Mouse (Mus musculus): ENCODE results near the gene Abcd3. TPM values are rescaled to one million over a fixed set of nuclear protein-coding genes. Genes with fewer than 3 reads are reported as not detected.

Gene Abcd3
- polyA plus RNA-seq, 1 experiment from 2014 or later, result 55.7 TPM

GRCm38 (mm10) chr3:121719701-121720100 lies 95.4 kb downstream of the Abcd3 start:
- no peaks in the 10 kb centered on the region for H3K36me3 ChIP-seq (replicated peaks; ENCODE audit: control insufficient read depth, insufficient read depth, low read depth, low read length)
- H3K4me1 ChIP-seq (ENCODE audit: control insufficient read depth, insufficient read depth, low read length), result no peaks in the 10 kb centered on the region; the same call in 1 of the 2 replicates
- 79% methylated on average over 3 of the region's 3 CpGs for WGBS
- ATAC-seq (replicated peaks; ENCODE audit: insufficient number of reproducible peaks, low FRiP score, low TSS enrichment, low read depth) (no peak), DNase-seq (ENCODE audit: low spot score) (no peak)
- H3K9ac ChIP-seq (replicated peaks; ENCODE audit: low read length), result no peak overlapping the region
- no peak overlapping the region for H3K27ac ChIP-seq (replicated peaks; ENCODE audit: low read depth, low read length)
- no peak overlapping the region for H3K4me2 ChIP-seq (ENCODE audit: low read depth, low read length)
- no peaks in the 10 kb centered on the region for H3K27me3 ChIP-seq (ENCODE audit: control insufficient read depth, insufficient read depth, low read length)
- no peaks in the 10 kb centered on the region for H3K9me3 ChIP-seq (replicated peaks; ENCODE audit: control insufficient read depth, low read length)
- no peak overlapping the region for H3K4me3 ChIP-seq (ENCODE audit: low read depth, low read length)

GRCm38 (mm10) chr3:121718679-121719078 lies 96.4 kb downstream of the Abcd3 start:
- no peaks in the 10 kb centered on the region for H3K9me3 ChIP-seq (replicated peaks; ENCODE audit: control insufficient read depth, low read length)
- H3K4me2 ChIP-seq (ENCODE audit: low read depth, low read length), result no peak overlapping the region
- no peak for DNase-seq (ENCODE audit: low spot score)
- no peak for ATAC-seq (replicated peaks; ENCODE audit: insufficient number of reproducible peaks, low FRiP score, low TSS enrichment, low read depth)
- H3K36me3 ChIP-seq (replicated peaks; ENCODE audit: control insufficient read depth, insufficient read depth, low read depth, low read length), result no peaks in the 10 kb centered on the region
- WGBS, result 60% methylated on average over 8 of the region's 8 CpGs
- no peaks in the 10 kb centered on the region for H3K4me1 ChIP-seq (ENCODE audit: control insufficient read depth, insufficient read depth, low read length)
- H3K4me3 ChIP-seq (ENCODE audit: low read depth, low read length), result no peak overlapping the region
- no peaks in the 10 kb centered on the region for H3K27me3 ChIP-seq (ENCODE audit: control insufficient read depth, insufficient read depth, low read length)
- H3K27ac ChIP-seq (replicated peaks; ENCODE audit: low read depth, low read length), result no peak overlapping the region
- H3K9ac ChIP-seq (replicated peaks; ENCODE audit: low read length), result no peak overlapping the region

DNA sequence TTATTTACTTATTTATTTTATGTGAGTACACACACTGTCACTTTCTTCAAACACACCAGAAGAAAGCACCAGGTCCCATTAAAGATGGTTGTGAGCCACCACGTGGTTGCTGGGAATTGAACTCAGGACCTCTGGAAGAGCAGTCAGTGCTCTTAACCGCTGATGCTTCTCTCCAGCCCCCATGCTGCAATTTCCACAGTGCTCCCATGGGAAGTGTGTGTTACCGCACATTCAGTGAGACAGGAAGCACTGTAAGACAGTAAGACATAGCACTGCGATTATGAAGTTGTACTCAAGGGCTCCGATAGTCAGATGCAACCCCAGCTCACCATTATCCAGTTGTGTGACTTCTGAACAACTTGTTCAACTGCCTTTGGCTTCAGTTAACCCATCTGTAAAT lies 98.6 kb downstream of the Abcd3 start:
- ATAC-seq (replicated peaks; ENCODE audit: insufficient number of reproducible peaks, low FRiP score, low TSS enrichment, low read depth) (no peak), DNase-seq (ENCODE audit: low spot score) (no peak)
- no peaks in the 10 kb centered on the region for H3K27me3 ChIP-seq (ENCODE audit: control insufficient read depth, insufficient read depth, low read length)
- H3K4me3 ChIP-seq (ENCODE audit: low read depth, low read length), result no peak overlapping the region
- no peaks in the 10 kb centered on the region for H3K4me1 ChIP-seq (ENCODE audit: control insufficient read depth, insufficient read depth, low read length)
- H3K4me2 ChIP-seq (ENCODE audit: low read depth, low read length), result no peak overlapping the region
- 81% methylated on average over 5 of the region's 5 CpGs for whole genome bisulfite sequencing
- H3K9me3 ChIP-seq (replicated peaks; ENCODE audit: control insufficient read depth, low read length), result no peaks in the 10 kb centered on the region
- H3K27ac ChIP-seq (replicated peaks; ENCODE audit: low read depth, low read length), result no peak overlapping the region
- no peak overlapping the region for H3K9ac ChIP-seq (replicated peaks; ENCODE audit: low read length)
- H3K36me3 ChIP-seq (replicated peaks; ENCODE audit: control insufficient read depth, insufficient read depth, low read depth, low read length), result no peaks in the 10 kb centered on the region

- no peak overlapping the region for H3K27ac ChIP-seq (replicated peaks; ENCODE audit: low read depth, low read length)
- H3K4me2 ChIP-seq (ENCODE audit: low read depth, low read length), result no peak overlapping the region
- H3K27me3 ChIP-seq (ENCODE audit: control insufficient read depth, insufficient read depth, low read length), result no peaks in the 10 kb centered on the region
- H3K36me3 ChIP-seq (replicated peaks; ENCODE audit: control insufficient read depth, insufficient read depth, low read depth, low read length), result no peaks in the 10 kb centered on the region
- H3K9me3 ChIP-seq (replicated peaks; ENCODE audit: control insufficient read depth, low read length), result no peaks in the 10 kb centered on the region
- WGBS, result 80% methylated on average over 6 of the region's 6 CpGs
- no peaks in the 10 kb centered on the region for H3K4me1 ChIP-seq (ENCODE audit: control insufficient read depth, insufficient read depth, low read length)
- H3K4me3 ChIP-seq (ENCODE audit: low read depth, low read length), result no peak overlapping the region
- no peak overlapping the region for H3K9ac ChIP-seq (replicated peaks; ENCODE audit: low read length)
- no peak for ATAC-seq (replicated peaks; ENCODE audit: insufficient number of reproducible peaks, low FRiP score, low TSS enrichment, low read depth)
- DNase-seq (ENCODE audit: low spot score), result no peak
Observed at GRCm38 (mm10) chr3:121715741-121716459, 99.2 kb downstream of the Abcd3 start.

GRCm38 (mm10) chr3:121715336-121715735 lies 99.8 kb downstream of the Abcd3 start:
- no peak overlapping the region for H3K4me3 ChIP-seq (ENCODE audit: low read depth, low read length)
- no peaks in the 10 kb centered on the region for H3K27me3 ChIP-seq (ENCODE audit: control insufficient read depth, insufficient read depth, low read length)
- no peak overlapping the region for H3K27ac ChIP-seq (replicated peaks; ENCODE audit: low read depth, low read length)

GRCm38 (mm10) chr3:121714461-121714860 lies 100.6 kb downstream of the Abcd3 start:
- Histone ChIP-seq H3K9ac (replicated peaks; ENCODE audit: low read length) (no peak overlapping the region), H3K9me3 (replicated peaks; ENCODE audit: control insufficient read depth, low read length) (no peaks in the 10 kb centered on the region), H3K27me3 (ENCODE audit: control insufficient read depth, insufficient read depth, low read length) (no peaks in the 10 kb centered on the region), H3K36me3 (replicated peaks; ENCODE audit: control insufficient read depth, insufficient read depth, low read depth, low read length) (no peaks in the 10 kb centered on the region), H3K4me1 (ENCODE audit: control insufficient read depth, insufficient read depth, low read length) (no peaks in the 10 kb centered on the region), H3K27ac (replicated peaks; ENCODE audit: low read depth, low read length) (no peak overlapping the region), H3K4me3 (ENCODE audit: low read depth, low read length) (no peak overlapping the region), H3K4me2 (ENCODE audit: low read depth, low read length) (no peak overlapping the region)
- no peak for DNase-seq (ENCODE audit: low spot score)
- no peak for ATAC-seq (replicated peaks; ENCODE audit: insufficient number of reproducible peaks, low FRiP score, low TSS enrichment, low read depth)
- WGBS, result 91% methylated on average over 2 of the region's 2 CpGs

More at GRCm38 (mm10) chr3:121715336-121715735, 99.8 kb downstream of the Abcd3 start:
- DNase-seq (ENCODE audit: low spot score), result no peak
- H3K9me3 ChIP-seq (replicated peaks; ENCODE audit: control insufficient read depth, low read length), result no peaks in the 10 kb centered on the region
- ATAC-seq (replicated peaks; ENCODE audit: insufficient number of reproducible peaks, low FRiP score, low TSS enrichment, low read depth), result no peak
- H3K4me2 ChIP-seq (ENCODE audit: low read depth, low read length), result no peak overlapping the region
- H3K36me3 ChIP-seq (replicated peaks; ENCODE audit: control insufficient read depth, insufficient read depth, low read depth, low read length), result no peaks in the 10 kb centered on the region
- no peak overlapping the region for H3K9ac ChIP-seq (replicated peaks; ENCODE audit: low read length)
- H3K4me1 ChIP-seq (ENCODE audit: control insufficient read depth, insufficient read depth, low read length), result no peaks in the 10 kb centered on the region

GRCm38 (mm10) chr3:121713816-121714215 lies 101.3 kb downstream of the Abcd3 start:
- H3K27ac ChIP-seq (replicated peaks; ENCODE audit: low read depth, low read length), result no peak overlapping the region
- no peaks in the 10 kb centered on the region for H3K4me1 ChIP-seq (ENCODE audit: control insufficient read depth, insufficient read depth, low read length)
- no peak overlapping the region for H3K9ac ChIP-seq (replicated peaks; ENCODE audit: low read length)
- no peaks in the 10 kb centered on the region for H3K36me3 ChIP-seq (replicated peaks; ENCODE audit: control insufficient read depth, insufficient read depth, low read depth, low read length)
- H3K27me3 ChIP-seq (ENCODE audit: control insufficient read depth, insufficient read depth, low read length), result no peaks in the 10 kb centered on the region
- WGBS, result 76% methylated on average over 8 of the region's 8 CpGs
- no peak for DNase-seq (ENCODE audit: low spot score)
- H3K4me3 ChIP-seq (ENCODE audit: low read depth, low read length), result no peak overlapping the region
- ATAC-seq (replicated peaks; ENCODE audit: insufficient number of reproducible peaks, low FRiP score, low TSS enrichment, low read depth), result no peak
- H3K9me3 ChIP-seq (replicated peaks; ENCODE audit: control insufficient read depth, low read length), result no peaks in the 10 kb centered on the region
- H3K4me2 ChIP-seq (ENCODE audit: low read depth, low read length), result no peak overlapping the region

DNA sequence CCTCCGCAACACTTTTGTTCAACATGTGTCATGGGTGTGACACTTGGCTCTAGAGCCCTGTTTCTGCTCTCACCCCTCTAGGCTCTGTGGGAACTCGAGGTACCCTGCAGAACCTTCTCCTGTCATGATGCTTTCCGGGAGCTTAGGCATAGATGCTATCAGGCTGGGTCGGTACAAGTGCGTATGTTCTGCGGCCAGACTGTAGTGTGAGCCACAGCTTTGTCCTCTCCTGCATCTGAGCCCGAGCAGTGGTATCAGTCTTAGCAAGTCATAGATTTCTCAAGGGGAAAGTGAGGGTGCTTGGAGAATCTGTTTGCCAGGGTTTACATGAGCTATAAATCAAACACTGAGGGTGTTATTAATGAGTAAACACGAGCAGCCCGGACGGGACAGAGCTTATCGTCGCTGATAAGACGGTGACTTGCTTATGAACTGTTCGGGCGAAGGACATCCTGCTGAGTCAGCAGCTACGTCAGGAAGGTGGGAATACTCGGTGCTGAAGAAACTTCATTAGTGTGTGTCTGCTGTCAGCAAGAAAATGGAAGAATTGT lies 101.9 kb downstream of the Abcd3 start:
- H3K36me3 ChIP-seq (replicated peaks; ENCODE audit: control insufficient read depth, insufficient read depth, low read depth, low read length), result no peaks in the 10 kb centered on the region
- H3K9me3 ChIP-seq (replicated peaks; ENCODE audit: control insufficient read depth, low read length), result no peaks in the 10 kb centered on the region
- H3K4me1 ChIP-seq (ENCODE audit: control insufficient read depth, insufficient read depth, low read length), result no peaks in the 10 kb centered on the region
- no peak overlapping the region for H3K27ac ChIP-seq (replicated peaks; ENCODE audit: low read depth, low read length)
- 84% methylated on average over 17 of the region's 17 CpGs for WGBS
- no peaks in the 10 kb centered on the region for H3K27me3 ChIP-seq (ENCODE audit: control insufficient read depth, insufficient read depth, low read length)
- DNase-seq (ENCODE audit: low spot score) (no peak), ATAC-seq (replicated peaks; ENCODE audit: insufficient number of reproducible peaks, low FRiP score, low TSS enrichment, low read depth) (no peak)
- H3K9ac ChIP-seq (replicated peaks; ENCODE audit: low read length), result no peak overlapping the region
- no peak overlapping the region for H3K4me2 ChIP-seq (ENCODE audit: low read depth, low read length)
- no peak overlapping the region for H3K4me3 ChIP-seq (ENCODE audit: low read depth, low read length)
